Mouse (Mus musculus) kidney, postnatal 0 days (tissue): Measurements from ENCODE around the gene Otud4. TPM values are rescaled to one million over a fixed set of nuclear protein-coding genes. Genes with fewer than 3 reads are reported as not detected.
"Not testable (repeated sequence)": the region's sequence is repeated elsewhere in the genome, so short reads cannot be mapped to it uniquely, and the experiment has no call there.

Experiments
- ATAC-seq: fragments of 200-750 bp; cut with Nextera tagmentation; replicated peaks from 2 replicates; pipeline ENCODE4 v1.8.0; 2017; ENCODE audit warnings: low read depth, moderate number of reproducible peaks, moderate TSS enrichment, moderate library complexity; ENCODE audit not compliant: low FRiP score
- DNase-seq: peaks from one replicate; pipeline ENCODE4 v3.0.0-alpha.2; 2016; ENCODE audit warnings: low spot score
- H3K27ac ChIP-seq: fragments of 300-500 bp; sonication (generic); 2 replicates; pipeline ENCODE4 v1.5.1; 2014; ENCODE audit warnings: mild to moderate bottlenecking
- H3K27me3 ChIP-seq: fragments of 300-500 bp; sonication (generic); 2 replicates; pipeline ENCODE4 v1.6.1; 2014; ENCODE audit warnings: low read length, mixed read lengths; ENCODE audit not compliant: insufficient read depth
- H3K36me3 ChIP-seq: fragments of 300-500 bp; sonication (generic); 2 replicates; pipeline ENCODE4 v1.6.1; 2014; ENCODE audit warnings: low read length, mixed read lengths; ENCODE audit not compliant: insufficient read depth
- H3K4me1 ChIP-seq: fragments of 300-500 bp; sonication (generic); replicated peaks from 2 replicates; pipeline ENCODE4 v1.6.1; 2014; ENCODE audit warnings: antibody characterized with exemption, low read length, mixed read lengths; ENCODE audit not compliant: insufficient read depth
- H3K4me2 ChIP-seq: fragments of 300-500 bp; sonication (generic); 2 replicates; pipeline ENCODE4 v1.6.1; 2014; ENCODE audit warnings: mild to moderate bottlenecking, low read length, moderate library complexity, mixed read lengths
- H3K4me3 ChIP-seq: fragments of 300-500 bp; sonication (generic); replicated peaks from 2 replicates; pipeline ENCODE4 v1.5.1; 2014; ENCODE audit warnings: low read depth, low read length
- H3K9ac ChIP-seq: fragments of 300-500 bp; sonication (generic); 2 replicates; pipeline ENCODE4 v1.6.1; 2014; ENCODE audit warnings: low read depth, low read length
- H3K9me3 ChIP-seq: fragments of 300-500 bp; sonication (generic); replicated peaks from 2 replicates; pipeline ENCODE4 v1.6.1; 2016; ENCODE audit warnings: low read length, inconsistent platforms, mixed read lengths
- CTCF ChIP-seq: IDR thresholded peaks from 2 replicates; pipeline ENCODE4 v1.5.1; 2016; ENCODE audit warnings: antibody characterized with exemption, low read depth, mild to moderate bottlenecking, moderate library complexity
- WGBS: fragments of 180-500 bp; shearing (Covaris S2); extraction: QIAGEN DNeasy Blood & Tissue Kit; methylation state at CpG from one replicate; pipeline ENCODE4 v1.1.7; 2014; 5-methylcytosine and 5-hydroxymethylcytosine counted together
- polyA plus RNA-seq: library from polyadenylated mRNA; unstranded; fragments of >200 nt; fragmentation: Nextera tagmentation; extraction: Ambion mirVana; gene quantifications from 2 replicates; pipeline ENCODE4 v1.2.1, GENCODE M21; 2015

Gene Otud4
- polyA plus RNA-seq, 1 experiment from 2014 or later: 12.1 TPM

DNA sequence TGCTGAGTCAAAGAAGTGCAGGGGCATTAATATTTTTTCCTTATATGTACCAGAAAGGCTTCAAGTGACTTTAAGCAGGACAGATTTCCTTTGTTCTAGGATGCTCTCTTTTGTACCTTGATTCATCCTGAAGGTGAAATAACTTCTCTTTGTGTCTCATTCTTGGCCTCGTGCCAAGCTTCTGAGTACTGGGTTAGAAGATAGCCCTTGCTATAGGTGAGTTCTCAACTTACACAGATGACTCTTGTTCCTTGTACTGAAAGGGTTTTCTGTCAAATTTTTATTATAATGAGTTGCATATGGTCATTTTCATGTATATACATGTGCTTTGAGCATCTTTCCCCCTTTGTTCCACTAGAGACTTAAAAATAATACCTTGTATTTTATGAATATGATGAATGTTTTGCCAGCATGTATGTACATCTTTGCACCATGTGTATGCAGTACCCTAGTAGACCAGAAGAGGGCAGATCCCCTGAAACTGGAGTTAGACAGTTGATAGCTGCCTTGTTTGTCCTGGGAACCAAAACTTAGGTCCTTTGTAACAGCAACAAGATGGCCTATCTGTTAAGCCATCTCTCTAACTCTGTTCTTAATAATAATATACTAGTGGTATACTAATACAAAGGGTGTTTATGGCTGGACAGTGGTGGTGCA lies 10.9 kb downstream of the Otud4 start:
- WGBS: 89% methylated on average over 1 of the region's 1 CpGs
- no peak for ATAC-seq

DNA sequence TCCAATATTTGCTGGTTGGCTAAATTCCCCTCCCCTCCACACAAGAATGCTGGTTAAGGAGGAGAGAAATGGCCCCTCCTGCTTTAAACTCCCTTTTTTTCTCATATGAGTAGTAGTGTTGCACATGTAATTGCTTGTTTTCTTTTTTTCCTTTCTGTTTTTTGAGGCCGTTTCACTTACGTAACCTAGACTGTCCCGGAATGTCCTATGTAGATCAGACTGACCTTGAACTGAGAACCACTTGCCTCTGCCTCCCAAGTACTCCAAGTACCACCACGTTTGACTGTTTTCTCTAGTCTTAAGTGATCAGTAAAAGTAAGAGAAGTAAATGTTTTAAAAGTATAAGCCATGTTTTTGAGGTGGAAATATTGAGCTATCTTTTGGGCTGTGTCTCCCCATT lies 14.3 kb downstream of the Otud4 start:
- no peak for TF ChIP-seq CTCF
- Histone ChIP-seq H3K4me2 (no peak overlapping the region), H3K27ac (no peak overlapping the region), H3K27me3 (no peaks in the 10 kb centered on the region), H3K4me1 (no peaks in the 10 kb centered on the region), H3K9ac (no peak overlapping the region), H3K36me3 (peaks cover 28% of the 10 kb centered on the region), H3K4me3 (no peak overlapping the region), H3K9me3 (no peaks in the 10 kb centered on the region)
- DNase-seq (no peak), ATAC-seq (no peak)
- WGBS: 87% methylated on average over 4 of the region's 4 CpGs

More for the DNA sequence above, 10.9 kb downstream of the Otud4 start:
- peaks cover 24% of the 10 kb centered on the region for H3K36me3 ChIP-seq
- no peaks in the 10 kb centered on the region for H3K27me3 ChIP-seq
- H3K4me2 ChIP-seq: no peak overlapping the region
- H3K27ac ChIP-seq: no peak overlapping the region
- peaks cover 4% of the 10 kb centered on the region; the same call in 1 of the 2 replicates for H3K4me1 ChIP-seq
- no peak overlapping the region for H3K9ac ChIP-seq
- TF ChIP-seq CTCF: peak; percentile 74
- H3K9me3 ChIP-seq: no peaks in the 10 kb centered on the region
- peak; percentile 30 for DNase-seq
- H3K4me3 ChIP-seq: no peak overlapping the region

DNA sequence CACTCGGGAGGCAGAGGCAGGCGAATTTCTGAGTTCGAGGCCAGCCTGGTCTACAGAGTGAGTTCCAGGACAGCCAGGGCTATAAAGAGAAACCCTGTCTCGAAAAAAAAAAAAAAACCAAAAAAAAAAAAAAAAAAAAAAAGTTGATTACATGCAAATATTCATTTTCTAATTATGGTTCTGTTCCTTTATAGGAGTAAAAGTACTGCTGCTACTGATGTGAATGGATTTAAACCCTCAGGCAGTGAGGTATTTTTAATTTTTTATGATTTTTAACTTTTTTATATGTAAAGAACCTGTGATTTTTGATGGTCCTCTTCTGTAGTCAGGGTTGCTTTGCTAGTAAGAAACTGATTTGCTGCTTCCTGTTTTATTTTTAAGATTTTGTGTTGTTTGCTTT lies 19.3 kb downstream of the Otud4 start:
- peaks cover 52% of the 10 kb centered on the region for H3K36me3 ChIP-seq
- not testable (repeated sequence) for H3K27ac ChIP-seq, ATAC-seq, DNase-seq, H3K27me3 ChIP-seq, H3K9me3 ChIP-seq, H3K4me1 ChIP-seq, H3K4me2 ChIP-seq, H3K9ac ChIP-seq, H3K4me3 ChIP-seq
- WGBS: 83% methylated on average over 4 of the region's 4 CpGs

DNA sequence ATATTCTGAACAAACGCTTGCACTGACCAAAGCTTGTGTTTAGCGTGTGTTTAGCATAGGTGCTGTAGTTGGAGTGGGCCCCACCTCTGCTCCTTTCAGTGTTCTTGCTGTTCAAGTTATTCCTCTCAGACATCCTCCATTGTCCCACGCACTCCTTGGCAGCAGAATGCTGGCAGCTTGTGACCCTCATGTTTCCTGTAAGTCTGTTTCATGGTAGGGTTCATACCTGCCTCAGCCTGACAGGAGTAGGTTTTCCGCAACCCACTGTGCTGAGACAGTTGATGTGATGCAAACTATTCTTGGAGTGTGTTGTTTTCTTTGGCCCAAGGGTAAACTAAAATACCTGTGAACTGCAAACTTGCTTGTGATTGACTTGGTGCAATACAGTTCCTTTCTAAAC lies 37.0 kb downstream of the Otud4 start:
- DNase-seq: no peak
- Histone ChIP-seq H3K9ac (no peak overlapping the region), H3K27me3 (no peaks in the 10 kb centered on the region), H3K27ac (no peak overlapping the region), H3K4me1 (0 out of 2 replicates have a peak, but pooled peaks cover 3% of the 10 kb centered on the region), H3K4me3 (no peak overlapping the region), H3K36me3 (peaks cover 20% of the 10 kb centered on the region; the same call in 1 of the 2 replicates), H3K4me2 (no peak overlapping the region), H3K9me3 (no peaks in the 10 kb centered on the region)
- WGBS: 79% methylated on average over 4 of the region's 4 CpGs
- TF ChIP-seq CTCF: no peak
- ATAC-seq: no peak

DNA sequence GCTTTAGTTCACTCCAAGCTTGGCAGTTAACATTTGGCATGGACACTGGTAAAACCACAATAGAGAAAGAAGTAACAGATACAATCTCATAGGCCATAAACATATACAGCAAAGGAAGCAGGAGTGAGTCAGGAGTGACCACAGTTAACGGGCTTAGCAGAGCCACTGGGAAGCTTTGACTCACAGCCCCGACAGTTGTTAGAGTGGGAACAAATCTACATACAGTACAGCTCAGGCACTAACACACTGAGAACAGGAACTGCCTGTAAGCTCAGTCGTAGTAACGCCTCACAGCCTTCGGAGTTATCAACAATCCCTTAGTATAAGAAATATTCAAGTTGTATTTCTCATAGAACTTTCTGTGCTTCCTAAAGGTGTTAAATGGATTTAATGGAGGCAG lies 39.6 kb downstream of the Otud4 start:
- no peak for TF ChIP-seq CTCF
- no peak; the same call in 1 of the 2 replicates for ATAC-seq

DNA sequence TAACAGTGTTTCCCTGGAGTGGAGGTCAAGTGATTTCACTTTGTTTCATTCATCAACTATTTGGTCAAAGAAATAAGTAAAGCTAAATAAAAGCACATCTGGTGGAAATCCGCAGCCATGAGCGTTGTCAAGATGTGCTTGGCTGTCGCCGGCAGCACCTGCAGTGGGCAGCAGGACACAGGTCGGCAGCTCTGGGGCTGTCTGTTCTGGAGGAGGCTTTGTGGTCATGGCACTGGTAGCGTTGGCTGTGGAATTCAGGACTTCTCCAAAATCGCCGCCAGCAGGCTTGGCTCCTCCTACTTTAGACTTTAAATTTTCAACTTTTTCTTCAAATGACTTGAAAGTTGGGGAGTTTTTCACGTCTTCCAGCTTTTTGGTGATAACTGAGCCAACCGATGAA lies 40.7 kb downstream of the Otud4 start:
- H3K4me1 ChIP-seq, ATAC-seq, H3K9me3 ChIP-seq, H3K27me3 ChIP-seq, H3K27ac ChIP-seq, DNase-seq: not testable (repeated sequence)
- Histone ChIP-seq H3K4me3 (peak overlapping the region; percentile 46), H3K9ac (peak overlapping the region; percentile 40; the same call in 1 of the 2 replicates), H3K4me2 (peak overlapping the region; percentile 75), H3K36me3 (peaks cover 20% of the 10 kb centered on the region; the same call in 1 of the 2 replicates)
- 35% methylated on average over 10 of the region's 10 CpGs for WGBS

More for the DNA sequence above, 39.6 kb downstream of the Otud4 start:
- DNase-seq: peak; percentile 3
- Histone ChIP-seq H3K36me3 (0 out of 2 replicates have a peak, but pooled peaks cover 11% of the 10 kb centered on the region), H3K27ac (no peak overlapping the region), H3K9ac (no peak overlapping the region), H3K27me3 (no peaks in the 10 kb centered on the region), H3K4me1 (0 out of 2 replicates have a peak, but pooled peaks cover 3% of the 10 kb centered on the region), H3K9me3 (no peaks in the 10 kb centered on the region), H3K4me2 (no peak overlapping the region), H3K4me3 (no peak overlapping the region)
- WGBS: 64% methylated on average over 5 of the region's 5 CpGs
